Mouse (Mus musculus) ovary, postnatal 10 days (tissue): ENCODE results near the gene Tssk2.

Experiments
- DNase-seq: peaks from one replicate; pipeline ENCODE4 v3.0.0; 2022; ENCODE audit warnings: low spot score

Tssk2 gene

DNA sequence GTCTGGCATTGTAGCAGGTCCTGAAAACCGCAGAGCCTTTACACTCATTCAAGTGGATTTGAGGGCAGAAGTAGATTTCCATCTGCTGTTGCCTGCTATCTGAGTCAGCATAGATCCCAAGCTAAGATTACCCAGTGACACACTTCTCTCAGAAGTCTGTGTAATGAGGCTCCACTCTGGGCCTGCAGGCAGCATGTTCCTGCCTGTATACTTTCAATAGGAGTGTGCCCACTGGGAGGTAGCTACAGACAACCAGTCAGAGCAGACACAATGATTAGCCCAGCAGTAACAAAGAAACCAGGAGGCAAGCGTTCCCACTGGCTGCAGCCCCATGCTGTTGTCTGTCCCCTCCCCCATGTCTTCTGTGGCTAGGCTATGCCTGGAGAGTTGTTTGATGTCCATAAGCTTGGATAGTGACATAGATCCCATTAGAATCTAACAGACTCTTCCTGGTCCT is 51.0 kb downstream of the Tssk2 start:
- DNase-seq: no peak
